Mouse (Mus musculus) monocyte, adult 59 days (primary cell): ENCODE results near the gene Arxes2. TPM values are rescaled to one million over a fixed set of nuclear protein-coding genes. Genes with fewer than 3 reads are reported as not detected.

Experiments used
- total RNA-seq, 2 experiments: library from RNA; stranded (reverse); gene quantifications; one replicate each; pipeline ENCODE4 v1.2.4; 2023

The Arxes2 gene
- total RNA-seq, result not detected

GRCm38 (mm10) chrX:135993664-135994119 is at the start of gene Arxes2:
TSS of gene Arxes2 (plus strand) at chrX:135993824.

GRCm38 (mm10) chrX:136032799-136033763 is 39.5 kb downstream of the Arxes2 start, which contains the start of gene Arxes1:
TSS of gene Arxes1 (plus strand) at chrX:136033367.

Other genes starting within 250 kb of the Arxes2 start
- gene Bhlhb9, start 196.2 kb upstream of the Arxes2 start, total RNA-seq, result under 1 TPM; 0.89 to 0.97 TPM
- gene Gprasp2, start 154.8 kb upstream of the Arxes2 start, total RNA-seq, result 1 to 10 TPM in 1 of 2 experiments, under 1 TPM in 1; 0.81 to 7.3 TPM
- gene Arxes1, start 39.5 kb downstream of the Arxes2 start, total RNA-seq, result not detected
- not detected for gene Bex2, start 74.4 kb downstream of the Arxes2 start, total RNA-seq
- not detected for gene Nxf3, start 91.4 kb downstream of the Arxes2 start, total RNA-seq
- not detected for gene Bex4, start 145.2 kb downstream of the Arxes2 start, total RNA-seq
- 10 to 100 TPM in 1 of 2 experiments, 1 to 10 TPM in 1; 7.8 to 16.0 TPM for gene Tceal8, start 178.5 kb downstream of the Arxes2 start, total RNA-seq
- gene Tceal5, start 210.1 kb downstream of the Arxes2 start, total RNA-seq, result not detected
- gene Tceal7, start 221.0 kb downstream of the Arxes2 start, total RNA-seq, result not detected
- gene Bex1, start 221.7 kb downstream of the Arxes2 start, total RNA-seq, result under 1 TPM in 1 of 2 experiments, not detected in 1; 0.88 TPM